Mouse (Mus musculus) small intestine, adult 2 months (tissue): ENCODE data around the gene Tnfrsf18.

Experiments
- CTCF ChIP-seq: fragments of 200-500 bp; IDR thresholded peaks from 2 replicates; pipeline ENCODE4 v1.5.1; 2012; ENCODE audit warnings: low read depth, mild to moderate bottlenecking, control low read depth, inconsistent platforms, low read length, moderate library complexity, mixed read lengths; ENCODE audit not compliant: insufficient replicate concordance, insufficient read length; ENCODE audit errors: extremely low read depth
- POLR2A ChIP-seq: fragments of 200-500 bp; IDR thresholded peaks from 2 replicates; pipeline ENCODE4 v1.6.1; 2012; ENCODE audit warnings: low read depth, mild to moderate bottlenecking, control low read depth, inconsistent platforms, low read length, moderate library complexity

DNA sequence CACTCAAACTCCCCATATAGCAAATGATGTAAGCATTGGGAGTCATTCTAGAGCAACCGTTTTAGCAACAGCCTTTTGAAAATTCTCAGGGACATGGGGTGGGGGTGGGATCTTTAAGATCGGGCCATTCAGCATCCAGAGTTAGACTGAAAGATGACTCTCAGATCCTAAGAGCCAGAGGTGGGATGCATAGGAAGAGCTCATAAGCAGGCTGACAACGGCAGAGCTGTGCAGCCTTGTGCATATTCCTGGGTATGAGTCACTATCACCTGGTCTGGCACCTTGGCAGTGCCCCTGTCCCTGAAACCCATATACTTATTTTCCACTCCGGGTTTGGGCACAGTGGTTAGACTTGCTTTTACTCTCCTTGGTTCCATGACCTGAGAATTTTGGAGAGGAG is 27.1 kb downstream of the Tnfrsf18 start:
- TF ChIP-seq CTCF (no peak), POLR2A (no peak)
